Mouse (Mus musculus) E14TG2a.4 (cell line): Measurements from ENCODE around the gene Ska2.

Experiments
- CTCF ChIP-seq: conservative IDR thresholded peaks from 2 replicates; pipeline ENCODE4 v1.5.1; 2014; ENCODE audit warnings: low read length
- POU5F1 ChIP-seq: IDR thresholded peaks from 2 replicates; pipeline ENCODE4 v1.6.1; 2014; ENCODE audit warnings: low read length, borderline replicate concordance

- no peak for TF ChIP-seq CTCF
- no peak for TF ChIP-seq POU5F1
Measured at GRCm38 (mm10) chr11:87109519-87110171, 611 bp downstream of the Ska2 start.
